ENCODE assay signal across 8 mouse cellular contexts in genomic region chr19:4603801-4604723, GRCm38 (mm10). TPM values are rescaled to one million over a fixed set of nuclear protein-coding genes. Genes with fewer than 3 reads are reported as not detected.
DNase-seq lines count a peak whose midpoint lies in the region; ATAC-seq lines count a peak whose summit lies in the region.

No protein-coding gene starts in this region.

- peak; percentile 57; the same call in 1 of the 2 replicates for ATAC-seq in heart, embryonic 12.5 days (ENCODE audit: insufficient number of reproducible peaks, low FRiP score)
- ATAC-seq in megakaryocyte progenitor cell, adult 5-6 weeks (replicated peaks; ENCODE audit: poor library complexity), result peak; percentile 95
- ATAC-seq in megakaryocyte, adult 5-6 weeks (ENCODE audit: poor library complexity, severe bottlenecking), result no peak

- peak; percentile 38 for DNase-seq in gastrocnemius, postnatal 10 days
- no peak for DNase-seq in gastrocnemius, adult 8-10 months (ENCODE audit: low spot score in 2 of 2)
- peak; percentile 87 for DNase-seq in ZHBTc4 (ENCODE audit: low read depth, low spot score)
- peak; percentile 55 to 81 for DNase-seq in kidney, postnatal 36 days
- no peak for DNase-seq in left cerebral cortex, postnatal 10 days (ENCODE audit: extremely low spot score in 1 of 2, low spot score in 2 of 2)

- H3K4me2 ChIP-seq in heart, embryonic 12.5 days, result peak overlapping the region; percentile 44

- H3K9ac ChIP-seq in heart, embryonic 12.5 days, result peak overlapping the region; percentile 43

- H3K36me3 ChIP-seq in heart, embryonic 12.5 days, result no peaks in the 10 kb centered on the region

- no peaks in the 10 kb centered on the region for H3K9me3 ChIP-seq in heart, embryonic 12.5 days (replicated peaks)

- peaks cover 9% of the 10 kb centered on the region for H3K4me1 ChIP-seq in heart, embryonic 12.5 days (replicated peaks)

- H3K4me3 ChIP-seq in heart, embryonic 12.5 days, result 0 out of 2 replicates have a peak overlapping the region, but pooled peaks have one; percentile 8

- no peak overlapping the region for H3K27ac ChIP-seq in heart, embryonic 12.5 days (ENCODE audit: poor library complexity, severe bottlenecking)

- peaks cover 8% of the 10 kb centered on the region for H3K27me3 ChIP-seq in heart, embryonic 12.5 days (replicated peaks)

- WGBS in heart, embryonic 12.5 days, result 34% methylated on average over 24 of the region's 24 CpGs

- intact Hi-C loops in left cerebral cortex, postnatal 10 days (cut with DNase I), result no loop called here

RNA-seq across cellular contexts. Expression of gene Lrfn4, which starts 11.4 kb away (rescaled TPM):
- 1 to 10 TPM; 5.1 to 7.1 TPM for total RNA-seq in gastrocnemius, postnatal 10 days (2021)
- 1 to 10 TPM in 2 of 4 experiments, under 1 TPM in 2; 0.46 to 6.3 (median 1.1) TPM for total RNA-seq in gastrocnemius, adult 8-10 months (2022)
- 7.6 and 8.0 TPM in 2 replicates for polyA plus RNA-seq in heart, embryonic 12.5 days (2016; fragmentation: Nextera tagmentation; extraction: Ambion mirVana)
- total RNA-seq in megakaryocyte progenitor cell, adult 5-6 weeks (2015), result 0.95 and 1.3 TPM in 2 replicates
- 2.9 and 3.3 TPM in 2 replicates for total RNA-seq in megakaryocyte progenitor cell, adult 5-6 weeks (2017)
- 0.09 and 0.30 TPM in 2 replicates for total RNA-seq in megakaryocyte, adult 5-6 weeks (2015)
- total RNA-seq in megakaryocyte, adult 5-6 weeks (2017), result 0.29 and 0.65 TPM in 2 replicates
- total RNA-seq in left cerebral cortex, postnatal 10 days (2021), result 10 to 100 TPM; 73.7 to 76.1 TPM

RNA-seq across cellular contexts. Expression of gene Rce1, which starts 21.4 kb away (rescaled TPM):
- 10 to 100 TPM in 1 of 2 experiments, 1 to 10 TPM in 1; 8.8 to 10.1 TPM for total RNA-seq in gastrocnemius, postnatal 10 days (2021)
- total RNA-seq in gastrocnemius, adult 8-10 months (2022), result 1 to 10 TPM; 3.2 to 7.5 (median 4.0) TPM
- polyA plus RNA-seq in heart, embryonic 12.5 days (2016; fragmentation: Nextera tagmentation; extraction: Ambion mirVana), result 36.5 and 38.3 TPM in 2 replicates
- total RNA-seq in megakaryocyte progenitor cell, adult 5-6 weeks (2015), result 25.7 and 26.5 TPM in 2 replicates
- total RNA-seq in megakaryocyte progenitor cell, adult 5-6 weeks (2017), result 14.0 and 24.6 TPM in 2 replicates
- 18.4 and 23.4 TPM in 2 replicates for total RNA-seq in megakaryocyte, adult 5-6 weeks (2015)
- total RNA-seq in megakaryocyte, adult 5-6 weeks (2017), result 12.4 and 20.0 TPM in 2 replicates
- total RNA-seq in left cerebral cortex, postnatal 10 days (2021), result 10 to 100 TPM; 19.6 to 21.4 TPM

Comparison
In these comparisons a context has a peak if more than half of its experiments do, and no peak if none do; other contexts are left out.
1. DNase-seq: peak in gastrocnemius, postnatal 10 days (single experiment), ZHBTc4 (single experiment) and kidney, postnatal 36 days (2 of 2); none in gastrocnemius, adult 8-10 months (0 of 2) and left cerebral cortex, postnatal 10 days (0 of 2).
2. RNA of gene Lrfn4, which starts 11.4 kb away (total RNA-seq): 73.7 to 76.1 TPM in left cerebral cortex, postnatal 10 days; 5.1 to 7.1 TPM in gastrocnemius, postnatal 10 days, 0.95 to 3.3 TPM in megakaryocyte progenitor cell, adult 5-6 weeks, 0.46 to 6.3 TPM in gastrocnemius, adult 8-10 months and 0.09 to 0.65 TPM in megakaryocyte, adult 5-6 weeks; every median in the first group is over 4 times any median in the second.